Mouse (Mus musculus) heart, postnatal 25 days (tissue): Measurements from ENCODE around the gene Rgs12. TPM values are rescaled to one million over a fixed set of nuclear protein-coding genes. Genes with fewer than 3 reads are reported as not detected.

Experiments used
- DNase-seq: peaks from one replicate; pipeline ENCODE4 v3.0.0; 2022; ENCODE audit warnings: low spot score
- intact Hi-C: fragments of 180-260 bp; cut with DNase I; formaldehyde crosslinking; loops from one replicate; pipeline ENCODE4 v1.15.1; 2025
- total RNA-seq, 2 experiments: library from RNA; stranded (reverse); gene quantifications; 2 replicates each; pipeline ENCODE4 v1.2.3; 2021

Rgs12 gene
- total RNA-seq, 2 experiments from 2014 or later: 16.0 to 16.2 TPM

GRCm38 (mm10) chr5:35011156-35011923, 62.1 kb downstream of the Rgs12 start:
- DNase-seq: no peak
- intact Hi-C loops: no loop called here

GRCm38 (mm10) chr5:35014036-35014435, 64.8 kb downstream of the Rgs12 start:
- intact Hi-C loops: no loop called here
- no peak for DNase-seq

GRCm38 (mm10) chr5:35019673-35020300, 70.5 kb downstream of the Rgs12 start:
- intact Hi-C loops: no loop called here

GRCm38 (mm10) chr5:35020410-35021241, 71.4 kb downstream of the Rgs12 start:
- intact Hi-C loops: no loop called here

More at GRCm38 (mm10) chr5:35019673-35020300, 70.5 kb downstream of the Rgs12 start:
- no peak for DNase-seq

GRCm38 (mm10) chr5:35024975-35025374, 75.7 kb downstream of the Rgs12 start:
- intact Hi-C loops: loop anchor here (1.0 kb wide), 2 partner anchors 39 to 109 kb away; no protein-coding TSS in a partner anchor
- DNase-seq: no peak

More at GRCm38 (mm10) chr5:35020410-35021241, 71.4 kb downstream of the Rgs12 start:
- no peak for DNase-seq

- intact Hi-C loops: no loop called here
Measured at GRCm38 (mm10) chr5:35029303-35029702, 80.1 kb downstream of the Rgs12 start.

GRCm38 (mm10) chr5:35029755-35030154, 80.5 kb downstream of the Rgs12 start:
- DNase-seq: no peak
- intact Hi-C loops: no loop called here

More at GRCm38 (mm10) chr5:35029303-35029702, 80.1 kb downstream of the Rgs12 start:
- DNase-seq: no peak

- intact Hi-C loops: no loop called here
- DNase-seq: no peak
Measured at GRCm38 (mm10) chr5:35033068-35033467, 83.8 kb downstream of the Rgs12 start.

- intact Hi-C loops: no loop called here
Measured at GRCm38 (mm10) chr5:35033619-35034018, 84.4 kb downstream of the Rgs12 start.

GRCm38 (mm10) chr5:35035141-35035540, 85.9 kb downstream of the Rgs12 start:
- DNase-seq: no peak
- intact Hi-C loops: loop anchor here (5.0 kb wide), 1 partner anchor 103 kb away; no protein-coding TSS in a partner anchor

More at GRCm38 (mm10) chr5:35033619-35034018, 84.4 kb downstream of the Rgs12 start:
- DNase-seq: no peak

GRCm38 (mm10) chr5:35035795-35036194, 86.5 kb downstream of the Rgs12 start:
- peak; percentile 35 for DNase-seq
- intact Hi-C loops: loop anchor here (5.0 kb wide), 1 partner anchor 103 kb away; no protein-coding TSS in a partner anchor

- intact Hi-C loops: loop anchor here (5.0 kb wide), 1 partner anchor 105 kb away; no protein-coding TSS in a partner anchor
- DNase-seq: no peak
Measured at GRCm38 (mm10) chr5:35037438-35037837, 88.2 kb downstream of the Rgs12 start.

GRCm38 (mm10) chr5:35041268-35041829, 92.1 kb downstream of the Rgs12 start, which contains the start of gene Hgfac:
Hgfac (plus strand) TSS chr5:35041509.
- DNase-seq: no peak
- intact Hi-C loops: loop anchor here (10.0 kb wide), 1 partner anchor 377 kb away; the partner anchor contains the start of genes Grk4 and Nop14

- DNase-seq: no peak
- intact Hi-C loops: loop anchor here (1.0 to 10.0 kb wide), 3 partner anchors 56 to 378 kb away; partner anchors contain the start of genes Grk4 and Nop14
Measured at GRCm38 (mm10) chr5:35042431-35043109, 93.3 kb downstream of the Rgs12 start.

- DNase-seq: peak; percentile 48
- intact Hi-C loops: loop anchor here (1.0 to 10.0 kb wide), 3 partner anchors 57 to 378 kb away; partner anchors contain the start of genes Grk4 and Nop14
Measured at GRCm38 (mm10) chr5:35043110-35043451, 93.8 kb downstream of the Rgs12 start.

GRCm38 (mm10) chr5:35050541-35050940, 101.3 kb downstream of the Rgs12 start:
- intact Hi-C loops: loop anchor here (5.0 kb wide), 1 partner anchor 37 kb away; no protein-coding TSS in a partner anchor
- DNase-seq: no peak

- intact Hi-C loops: loop anchor here (5.0 kb wide), 1 partner anchor 33 kb away; no protein-coding TSS in a partner anchor
- DNase-seq: no peak
Measured at GRCm38 (mm10) chr5:35054628-35055027, 105.4 kb downstream of the Rgs12 start.

- intact Hi-C loops: no loop called here
- DNase-seq: no peak
Measured at GRCm38 (mm10) chr5:35055076-35055475, 105.8 kb downstream of the Rgs12 start.
